Mouse (Mus musculus): Measurements from ENCODE around the gene Fbxw21. TPM values are rescaled to one million over a fixed set of nuclear protein-coding genes. Genes with fewer than 3 reads are reported as not detected.

The Fbxw21 gene
- polyA plus RNA-seq, 1 experiment: not detected

DNA sequence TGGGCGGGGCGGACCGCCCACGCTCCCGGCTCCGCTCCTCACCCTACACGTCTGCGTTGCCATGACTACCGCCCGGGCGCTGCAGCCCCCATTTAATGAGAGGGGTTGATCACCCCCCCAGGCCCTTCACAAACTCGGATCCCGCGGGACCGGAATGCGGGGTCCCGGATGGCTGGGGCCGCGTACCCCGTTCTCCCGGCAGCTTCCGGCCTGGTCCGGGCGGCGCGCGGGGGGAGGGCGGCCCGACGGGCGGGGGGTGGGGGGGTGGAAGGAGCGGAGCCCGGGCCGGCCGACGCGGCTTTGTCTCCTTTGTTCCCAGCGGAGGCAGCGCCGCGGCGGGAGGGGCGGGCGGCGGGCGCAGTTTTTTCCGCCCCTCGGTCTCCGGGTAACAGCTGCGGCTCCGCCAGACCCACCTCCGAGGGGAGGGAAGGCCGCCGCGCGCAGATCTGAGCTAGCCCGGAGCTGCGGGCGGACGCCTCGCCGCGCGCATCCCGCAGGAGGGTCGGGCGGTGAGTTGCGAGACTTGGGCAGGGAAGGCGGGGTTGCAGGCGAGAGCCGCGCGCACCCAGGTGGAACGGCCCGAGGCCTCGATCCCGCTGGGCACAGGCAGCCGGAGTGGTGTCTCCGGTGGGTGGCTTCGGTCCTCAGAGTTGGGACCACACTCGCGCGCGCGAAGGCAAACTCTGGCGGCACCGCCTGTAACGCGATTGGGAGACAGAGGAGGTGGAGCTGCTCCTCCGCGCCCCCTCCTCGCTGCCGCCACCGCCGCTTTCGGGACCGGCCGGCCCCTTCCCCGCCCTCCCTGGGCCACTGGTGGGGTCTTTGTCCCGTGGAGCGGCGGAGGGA lies 66.5 kb downstream of the Fbxw21 start, which contains the start of gene Plxnb1:
Gene Plxnb1, plus strand, starts transcription at position 253 of the 846 bp plus-strand sequence.
- Histone ChIP-seq H3K4me3 (replicated peaks; ENCODE audit: extremely low read depth, low read depth, low read length) (peak within 1 kb of the TSS; percentile 89), H3K4me1 (ENCODE audit: control insufficient read depth, insufficient read depth, low read length) (peaks cover 2% of the 10 kb centered on the region)
- peak; percentile 68 for DNase-seq
- TF ChIP-seq POLR2A (IDR thresholded peaks at IDR 0.05; ENCODE audit: borderline replicate concordance, extremely low read depth, low read depth, low read length): peak; percentile 65; the same call in 1 of the 2 replicates
- TF ChIP-seq CTCF (IDR thresholded peaks at IDR 0.05; ENCODE audit: insufficient read depth, low read length): no peak
- 1% methylated on average over 100 of the region's 102 CpGs for WGBS

DNA sequence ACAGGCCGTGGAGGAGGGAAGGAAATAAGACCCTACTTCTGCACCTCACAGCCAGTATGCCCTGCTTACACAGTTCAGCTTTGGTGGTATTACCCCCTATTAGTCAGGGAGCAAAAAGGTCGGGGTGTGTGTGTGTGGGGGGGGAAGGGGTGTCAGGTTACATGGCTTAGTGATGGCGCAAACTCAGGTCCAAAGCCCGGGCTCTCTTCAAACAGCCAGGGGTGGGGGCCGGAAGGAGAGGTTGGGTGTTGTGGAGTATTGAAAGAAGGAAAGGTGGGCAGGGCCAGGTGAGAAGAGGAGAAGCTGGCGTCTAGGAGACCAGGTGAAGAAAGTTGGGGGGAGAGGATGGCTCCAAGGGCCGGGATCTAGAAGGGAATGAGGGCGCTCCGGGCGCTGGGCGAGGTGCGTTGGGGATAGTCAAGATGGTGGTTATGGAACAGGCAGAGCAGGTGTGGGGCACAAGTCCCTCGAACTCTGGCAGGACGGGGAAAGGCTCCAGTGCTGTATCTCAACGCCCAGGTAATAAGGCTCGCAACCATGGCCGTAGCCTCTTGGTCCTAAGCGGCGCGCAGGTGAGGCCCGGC lies 67.2 kb downstream of the Fbxw21 start:
- WGBS: 5% methylated on average over 21 of the region's 21 CpGs
- TF ChIP-seq CTCF (IDR thresholded peaks at IDR 0.05; ENCODE audit: insufficient read depth, low read length): no peak
- TF ChIP-seq POLR2A (IDR thresholded peaks at IDR 0.05; ENCODE audit: borderline replicate concordance, extremely low read depth, low read depth, low read length): peak; percentile 34; the same call in 1 of the 2 replicates
- Histone ChIP-seq H3K4me3 (replicated peaks; ENCODE audit: extremely low read depth, low read depth, low read length) (peak overlapping the region; percentile 74), H3K4me1 (ENCODE audit: control insufficient read depth, insufficient read depth, low read length) (peaks cover 2% of the 10 kb centered on the region)
- DNase-seq: peak; percentile 71

DNA sequence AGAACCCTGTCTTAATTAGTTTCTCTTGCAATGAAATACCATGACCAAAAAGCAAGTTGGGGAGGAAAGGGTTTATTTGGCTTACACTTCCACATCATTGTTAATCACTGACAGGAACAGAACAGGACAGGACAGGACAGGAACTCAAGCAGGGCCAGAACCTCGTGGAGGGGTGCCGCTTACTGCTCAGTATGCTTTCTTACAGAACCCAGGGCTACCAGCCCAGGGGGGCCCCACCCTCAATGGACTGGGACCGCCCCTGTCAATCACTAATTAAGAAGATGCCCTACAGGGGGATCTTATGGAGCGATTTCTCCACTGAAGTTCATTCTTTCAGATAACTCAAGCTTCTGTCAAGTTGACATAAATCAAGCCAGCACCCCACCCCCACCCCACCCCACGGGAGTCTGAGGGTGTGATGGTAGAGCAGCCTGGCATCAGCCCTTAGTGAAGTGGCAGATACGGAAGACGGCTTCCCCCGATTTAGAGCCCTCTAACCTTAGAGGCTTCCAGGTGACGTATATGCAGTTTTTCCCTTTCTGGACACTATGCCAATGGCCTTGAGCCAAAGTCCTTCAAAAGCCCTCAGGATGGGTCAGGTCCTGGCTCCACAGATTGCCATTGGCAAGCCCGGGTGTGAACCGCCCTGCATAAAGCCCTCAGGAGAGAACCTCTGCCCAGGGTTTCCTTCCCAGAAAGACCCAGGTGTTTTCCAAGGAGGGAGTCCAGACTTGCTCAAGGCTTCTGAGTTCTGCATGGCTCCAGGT lies 67.9 kb downstream of the Fbxw21 start:
- TF ChIP-seq POLR2A (IDR thresholded peaks at IDR 0.05; ENCODE audit: borderline replicate concordance, extremely low read depth, low read depth, low read length) (no peak), CTCF (IDR thresholded peaks at IDR 0.05; ENCODE audit: insufficient read depth, low read length) (no peak)
- no peak overlapping the region for H3K4me3 ChIP-seq (replicated peaks; ENCODE audit: extremely low read depth, low read depth, low read length)
- DNase-seq: peak; percentile 62

DNA sequence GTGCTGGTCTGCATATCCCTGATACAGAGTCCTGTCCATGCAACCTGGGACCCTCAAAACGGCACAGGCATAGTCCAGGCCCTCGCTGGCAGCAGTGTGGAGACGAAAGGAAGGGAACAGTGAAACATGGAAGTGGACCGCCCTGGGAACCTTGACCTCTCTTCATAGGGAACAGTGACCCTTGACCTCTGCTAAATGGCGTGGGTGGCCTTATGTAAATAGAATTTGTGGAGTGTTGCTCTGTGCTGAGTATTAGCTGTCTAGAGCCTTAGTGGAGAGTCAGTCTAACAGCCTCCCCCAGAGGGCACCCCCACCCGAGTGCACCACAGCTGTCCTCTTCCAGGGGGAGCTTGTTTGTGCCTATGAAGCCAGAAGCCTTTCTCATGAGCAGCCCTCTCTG lies 69.0 kb downstream of the Fbxw21 start:
- peaks cover 2% of the 10 kb centered on the region for H3K4me1 ChIP-seq (ENCODE audit: control insufficient read depth, insufficient read depth, low read length)
- TF ChIP-seq POLR2A (IDR thresholded peaks at IDR 0.05; ENCODE audit: borderline replicate concordance, extremely low read depth, low read depth, low read length): no peak
- no peak for TF ChIP-seq CTCF (IDR thresholded peaks at IDR 0.05; ENCODE audit: insufficient read depth, low read length)
- no peak overlapping the region for H3K4me3 ChIP-seq (replicated peaks; ENCODE audit: extremely low read depth, low read depth, low read length)
- DNase-seq: no peak
- WGBS: 70% methylated on average over 6 of the region's 6 CpGs

More for the DNA sequence above, 67.9 kb downstream of the Fbxw21 start:
- 19% methylated on average over 11 of the region's 11 CpGs for WGBS
- peaks cover 2% of the 10 kb centered on the region for H3K4me1 ChIP-seq (ENCODE audit: control insufficient read depth, insufficient read depth, low read length)

DNA sequence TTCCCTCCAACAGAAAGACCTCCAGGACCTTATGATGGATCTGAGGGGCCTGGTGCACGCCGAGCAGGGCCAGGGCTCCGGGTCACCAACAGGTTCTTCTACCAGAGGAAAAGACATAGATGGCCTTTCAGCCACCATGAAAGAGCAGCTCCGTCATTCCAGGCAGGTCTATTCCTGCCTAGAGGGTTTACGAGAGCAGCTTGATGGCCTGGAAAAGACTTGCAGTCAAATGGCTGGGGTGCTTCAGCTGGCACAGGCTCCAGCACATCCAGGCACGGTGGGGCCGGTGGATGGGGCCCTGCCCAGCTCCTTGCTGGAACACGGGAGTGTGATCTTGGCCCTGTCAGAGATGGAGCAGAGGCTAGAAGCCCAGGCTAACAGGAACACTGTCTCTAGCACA lies 70.0 kb downstream of the Fbxw21 start:
- WGBS: 91% methylated on average over 8 of the region's 8 CpGs

DNA sequence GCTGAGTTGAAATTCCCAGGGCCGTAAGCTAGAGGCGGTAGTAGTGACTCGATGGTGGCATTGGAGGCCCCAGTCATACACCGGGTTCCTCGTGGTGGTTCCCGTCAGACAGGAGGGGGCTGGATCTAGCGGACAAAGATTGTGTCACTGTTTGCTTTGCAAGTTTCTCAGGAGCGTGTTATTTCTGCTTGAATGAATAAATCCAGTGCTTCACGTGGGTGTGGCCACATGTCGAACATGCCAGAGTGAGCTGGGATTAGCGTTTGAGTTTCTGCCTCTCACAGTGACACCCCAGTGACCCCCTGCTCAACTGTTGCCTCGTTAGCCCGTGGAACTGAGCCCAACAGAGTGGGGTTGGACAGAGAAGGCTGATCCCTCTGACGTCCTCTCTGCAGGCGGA lies 71.4 kb downstream of the Fbxw21 start:
- TF ChIP-seq POLR2A (IDR thresholded peaks at IDR 0.05; ENCODE audit: borderline replicate concordance, extremely low read depth, low read depth, low read length) (no peak), CTCF (IDR thresholded peaks at IDR 0.05; ENCODE audit: insufficient read depth, low read length) (no peak)
- WGBS: 59% methylated on average over 15 of the region's 15 CpGs
- no peak overlapping the region for H3K4me3 ChIP-seq (replicated peaks; ENCODE audit: extremely low read depth, low read depth, low read length)
- DNase-seq: no peak
- peaks cover 2% of the 10 kb centered on the region for H3K4me1 ChIP-seq (ENCODE audit: control insufficient read depth, insufficient read depth, low read length)

More for the DNA sequence above, 70.0 kb downstream of the Fbxw21 start:
- Histone ChIP-seq H3K4me3 (replicated peaks; ENCODE audit: extremely low read depth, low read depth, low read length) (no peak overlapping the region), H3K4me1 (ENCODE audit: control insufficient read depth, insufficient read depth, low read length) (peaks cover 2% of the 10 kb centered on the region)
- TF ChIP-seq CTCF (IDR thresholded peaks at IDR 0.05; ENCODE audit: insufficient read depth, low read length): no peak
- no peak for TF ChIP-seq POLR2A (IDR thresholded peaks at IDR 0.05; ENCODE audit: borderline replicate concordance, extremely low read depth, low read depth, low read length)
- no peak for DNase-seq

Other genes with a start within 250 kb of the Fbxw21 start
- gene Tmem89, start 247.4 kb downstream of the Fbxw21 start, polyA plus RNA-seq (2012; rRNA removed): 0.17 and 0.26 TPM in 2 replicates
- 290 and 399 TPM in 2 replicates for gene Uqcrc1, start 225.4 kb downstream of the Fbxw21 start, polyA plus RNA-seq (2012; rRNA removed)
- 7.1 and 12.2 TPM in 2 replicates for gene Col7a1, start 208.5 kb downstream of the Fbxw21 start, polyA plus RNA-seq (2012; rRNA removed)
- gene Ucn2, start 176.0 kb downstream of the Fbxw21 start, polyA plus RNA-seq (2012; rRNA removed): 1.0 and 2.3 TPM in 2 replicates
- 49.4 and 59.8 TPM in 2 replicates for gene Pfkfb4, start 170.3 kb downstream of the Fbxw21 start, polyA plus RNA-seq (2012; rRNA removed)
- gene Shisa5, start 123.5 kb downstream of the Fbxw21 start, polyA plus RNA-seq (2012; rRNA removed): 918 and 1,083 TPM in 2 replicates
- gene Trex1, start 102.3 kb downstream of the Fbxw21 start, polyA plus RNA-seq (2012; rRNA removed): 83.7 and 86.9 TPM in 2 replicates
- 18.8 and 21.9 TPM in 2 replicates for gene Atrip, start 87.9 kb downstream of the Fbxw21 start, polyA plus RNA-seq (2012; rRNA removed)
- gene Ccdc51, start 79.5 kb downstream of the Fbxw21 start, polyA plus RNA-seq (2012; rRNA removed): 3.5 and 3.7 TPM in 2 replicates
- gene Tma7, start 79.5 kb downstream of the Fbxw21 start, polyA plus RNA-seq (2012; rRNA removed): 13.4 and 19.0 TPM in 2 replicates
- gene Plxnb1, start 66.7 kb downstream of the Fbxw21 start, polyA plus RNA-seq (2012; rRNA removed): 54.1 and 61.4 TPM in 2 replicates
- gene Fbxw13, start 33.9 kb upstream of the Fbxw21 start, polyA plus RNA-seq (2012; rRNA removed): not detected in 2 replicates
- not detected in 2 replicates for gene Fbxw20, start 72.7 kb upstream of the Fbxw21 start, polyA plus RNA-seq (2012; rRNA removed)
- not detected in 2 replicates for gene Fbxw14, start 125.6 kb upstream of the Fbxw21 start, polyA plus RNA-seq (2012; rRNA removed)
- gene Fbxw28, start 177.6 kb upstream of the Fbxw21 start, polyA plus RNA-seq (2012; rRNA removed): not detected in 2 replicates
- gene Fbxw22, start 242.3 kb upstream of the Fbxw21 start, polyA plus RNA-seq (2012; rRNA removed): not detected in 2 replicates